Mouse (Mus musculus) heart, embryonic 14.5 days (tissue): ENCODE measurements at regions not wholly inside any gene's neighbourhood (a gene's known extent, or its start where the extent isn't known, plus 50 kb on each side); places are given as distances from the start of the nearest gene placed in this dataset.

ENCODE experiments used
- ATAC-seq: fragments of 200-750 bp; cut with Nextera tagmentation; 2 replicates; pipeline ENCODE4 v1.8.0; 2017; ENCODE audit warnings: low read depth, moderate TSS enrichment; ENCODE audit not compliant: insufficient number of reproducible peaks, insufficient read depth, low FRiP score
- H3K27ac ChIP-seq, 2 experiments: fragments of 200-500 bp in 1 of 2; fragments of 300-500 bp in 1 of 2; sonication (generic) in 1 of 2; replicated peaks in 1 of 2; 2 replicates each; pipeline ENCODE4 v1.5.1; 2012 to 2014; ENCODE audit warnings: low read depth in 2 of 2, low read length in 2 of 2, control low read depth in 1 of 2, mild to moderate bottlenecking in 1 of 2, mixed read lengths in 1 of 2; ENCODE audit not compliant: control insufficient read depth in 1 of 2, insufficient read depth in 1 of 2
- H3K27me3 ChIP-seq: fragments of 300-500 bp; sonication (generic); 2 replicates; pipeline ENCODE4 v1.6.1; 2014; ENCODE audit warnings: mild to moderate bottlenecking, low read length, control low read depth; ENCODE audit not compliant: control insufficient read depth, insufficient read depth
- H3K36me3 ChIP-seq: fragments of 300-500 bp; sonication (generic); 2 replicates; pipeline ENCODE4 v1.6.1; 2014; ENCODE audit warnings: mild to moderate bottlenecking, control low read depth, low read length, mixed read lengths; ENCODE audit not compliant: control insufficient read depth, insufficient read depth
- H3K4me1 ChIP-seq, 2 experiments: fragments of 200-500 bp in 1 of 2; fragments of 300-500 bp in 1 of 2; sonication (generic) in 1 of 2; 2 replicates each; pipeline ENCODE4 v1.6.1; 2012 to 2014; ENCODE audit warnings: low read length in 2 of 2, control low read depth in 1 of 2, mixed read lengths in 1 of 2; ENCODE audit not compliant: control insufficient read depth in 2 of 2, insufficient read depth in 2 of 2
- H3K4me2 ChIP-seq: fragments of 300-500 bp; sonication (generic); 2 replicates; pipeline ENCODE4 v1.6.1; 2014; ENCODE audit warnings: mild to moderate bottlenecking, low read length
- H3K4me3 ChIP-seq, 2 experiments: fragments of 200-500 bp in 1 of 2; fragments of 300-500 bp in 1 of 2; sonication (generic) in 1 of 2; 2 replicates each; pipeline ENCODE4 v1.5.1; 2012 to 2014; ENCODE audit warnings: low read length in 2 of 2, mild to moderate bottlenecking in 2 of 2, control low read depth in 1 of 2, low read depth in 1 of 2, moderate library complexity in 1 of 2; ENCODE audit not compliant: control insufficient read depth in 1 of 2, insufficient read depth in 1 of 2
- H3K9ac ChIP-seq: fragments of 300-500 bp; sonication (generic); 2 replicates; pipeline ENCODE4 v1.6.1; 2014; ENCODE audit warnings: mild to moderate bottlenecking, low read length
- H3K9me3 ChIP-seq: fragments of 300-500 bp; sonication (generic); 2 replicates; pipeline ENCODE4 v1.6.1; 2016; ENCODE audit warnings: low read length, control low read depth; ENCODE audit not compliant: control insufficient read depth
- WGBS: fragments of 180-500 bp; shearing (Covaris S2); extraction: QIAGEN DNeasy Blood & Tissue Kit; methylation state at CpG from one replicate; pipeline ENCODE4 v1.1.7; 2014; 5-methylcytosine and 5-hydroxymethylcytosine counted together

DNA sequence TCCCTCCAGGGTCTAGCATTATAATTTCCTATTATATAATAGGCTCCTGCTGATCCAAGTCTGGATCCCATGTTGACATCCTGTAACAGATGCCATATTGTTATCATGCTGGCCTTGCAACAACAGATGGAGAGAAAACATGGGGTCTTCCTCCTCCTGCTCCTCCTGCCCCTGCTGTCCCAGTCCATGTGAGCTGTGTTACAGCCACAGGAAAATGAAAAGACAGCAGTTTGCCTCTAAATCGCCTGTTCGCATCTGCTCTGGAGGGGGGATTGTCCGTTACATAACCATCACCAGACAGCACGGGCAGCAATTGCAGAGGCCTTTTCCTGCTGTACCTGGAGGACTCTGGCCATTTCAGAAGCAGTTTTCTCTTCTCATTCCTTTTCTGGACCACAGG is 260.0 kb downstream of the Gpam start:
- H3K4me1 ChIP-seq: no peaks in the 10 kb centered on the region
- 91% methylated on average over 4 of the region's 4 CpGs for WGBS
- ATAC-seq: no peak
- 0 out of 2 replicates have a peak, but pooled peaks cover 4% of the 10 kb centered on the region for H3K9me3 ChIP-seq
- H3K4me2 ChIP-seq: no peak overlapping the region
- no peaks in the 10 kb centered on the region for H3K27me3 ChIP-seq
- H3K36me3 ChIP-seq: no peaks in the 10 kb centered on the region
- no peak overlapping the region for H3K9ac ChIP-seq
- H3K4me3 ChIP-seq: no peak overlapping the region
- no peak overlapping the region for H3K27ac ChIP-seq

DNA sequence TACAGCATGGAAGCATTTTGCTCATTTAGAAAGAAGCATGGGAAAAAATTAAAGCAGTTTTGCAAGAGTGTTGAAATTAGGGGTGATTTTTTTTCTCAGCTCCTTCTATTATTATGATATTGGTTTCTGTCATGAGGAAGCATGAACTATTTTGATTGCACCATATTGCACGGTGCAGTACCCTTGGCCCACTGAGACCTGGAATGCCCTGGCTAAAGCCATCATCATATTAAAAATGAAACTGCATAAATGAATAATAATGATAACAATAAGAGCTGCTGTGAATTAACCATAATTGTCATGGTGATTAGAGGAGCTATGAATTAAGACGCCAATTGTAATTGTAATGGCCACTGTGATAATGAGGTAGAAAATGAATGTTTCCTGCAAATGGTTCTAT is 271.8 kb downstream of the Gpam start:
- Histone ChIP-seq H3K4me3 (no peak overlapping the region), H3K4me2 (no peak overlapping the region), H3K27ac (no peak overlapping the region), H3K36me3 (no peaks in the 10 kb centered on the region), H3K4me1 (no peaks in the 10 kb centered on the region), H3K9me3 (no peaks in the 10 kb centered on the region), H3K27me3 (no peaks in the 10 kb centered on the region), H3K9ac (no peak overlapping the region)
- 88% methylated on average over 2 of the region's 2 CpGs for WGBS
- ATAC-seq: no peak

- H3K4me3 ChIP-seq: no peak overlapping the region
- ATAC-seq: no peak
- no peaks in the 10 kb centered on the region for H3K4me1 ChIP-seq
- H3K4me2 ChIP-seq: no peak overlapping the region
- H3K27me3 ChIP-seq: no peaks in the 10 kb centered on the region
- H3K9me3 ChIP-seq: no peaks in the 10 kb centered on the region
- H3K9ac ChIP-seq: no peak overlapping the region
- 72% methylated on average over 3 of the region's 3 CpGs for WGBS
- no peaks in the 10 kb centered on the region for H3K36me3 ChIP-seq
- no peak overlapping the region for H3K27ac ChIP-seq
Measured at GRCm38 (mm10) chr19:54838231-54838630, 288.8 kb downstream of the Gpam start.

GRCm38 (mm10) chr19:54836451-54836850 is 290.6 kb downstream of the Gpam start:
- no peak overlapping the region for H3K27ac ChIP-seq
- WGBS: 83% methylated on average over 2 of the region's 2 CpGs
- no peak overlapping the region for H3K4me3 ChIP-seq
- no peaks in the 10 kb centered on the region for H3K27me3 ChIP-seq
- H3K9ac ChIP-seq: no peak overlapping the region
- no peak overlapping the region for H3K4me2 ChIP-seq
- no peaks in the 10 kb centered on the region for H3K9me3 ChIP-seq
- ATAC-seq: no peak
- no peaks in the 10 kb centered on the region for H3K36me3 ChIP-seq
- H3K4me1 ChIP-seq: no peaks in the 10 kb centered on the region

DNA sequence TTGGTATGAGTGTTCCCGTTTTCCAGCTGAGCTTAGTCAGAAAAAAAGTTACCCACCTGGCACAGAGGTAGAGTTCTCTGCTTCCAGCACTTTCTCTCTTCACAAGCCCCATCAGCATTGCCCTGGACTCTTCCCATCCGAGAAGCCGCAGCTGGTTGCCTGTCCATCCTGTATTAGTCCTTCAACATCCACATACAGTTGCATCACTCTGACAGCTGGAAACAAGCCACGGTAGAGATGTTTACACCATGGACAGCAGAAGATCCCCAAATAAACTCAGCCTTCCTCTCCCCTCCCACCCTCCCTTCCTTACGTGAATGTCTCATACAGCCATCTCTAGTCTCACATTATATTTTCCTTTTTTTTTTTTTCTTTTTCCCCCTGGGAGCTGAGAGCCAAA is 304.9 kb downstream of the Gpam start:
- no peaks in the 10 kb centered on the region for H3K9me3 ChIP-seq
- no peaks in the 10 kb centered on the region for H3K4me1 ChIP-seq
- H3K4me2 ChIP-seq: no peak overlapping the region
- ATAC-seq: no peak
- H3K9ac ChIP-seq: no peak overlapping the region
- no peaks in the 10 kb centered on the region for H3K27me3 ChIP-seq
- no peak overlapping the region for H3K4me3 ChIP-seq
- 76% methylated on average over 5 of the region's 5 CpGs for WGBS
- no peak overlapping the region for H3K27ac ChIP-seq
- no peaks in the 10 kb centered on the region for H3K36me3 ChIP-seq

DNA sequence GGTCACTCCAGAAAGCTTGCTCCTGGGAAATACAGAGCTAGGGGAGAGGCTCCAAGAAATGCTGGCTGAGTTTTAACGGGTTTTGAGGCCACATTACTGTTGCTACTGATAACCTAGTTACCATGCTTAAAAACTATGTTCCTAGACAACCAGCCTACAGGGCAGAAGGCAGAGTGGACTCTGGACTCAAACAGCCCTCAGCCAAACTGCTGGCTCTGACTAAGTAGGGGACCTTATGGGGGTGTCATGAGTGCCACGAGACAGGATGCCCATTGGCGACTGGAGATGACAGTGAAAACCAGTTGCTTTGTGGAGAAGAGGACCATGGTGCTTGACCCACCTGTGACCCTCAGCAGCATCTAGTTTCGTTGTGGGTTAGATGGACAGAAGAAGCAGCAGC is 306.5 kb downstream of the Gpam start:
- Histone ChIP-seq H3K9ac (no peak overlapping the region), H3K27me3 (no peaks in the 10 kb centered on the region), H3K4me1 (no peaks in the 10 kb centered on the region), H3K9me3 (no peaks in the 10 kb centered on the region), H3K27ac (no peak overlapping the region), H3K4me2 (no peak overlapping the region), H3K36me3 (no peaks in the 10 kb centered on the region), H3K4me3 (no peak overlapping the region)
- no peak for ATAC-seq
- 69% methylated on average over 4 of the region's 4 CpGs for WGBS

DNA sequence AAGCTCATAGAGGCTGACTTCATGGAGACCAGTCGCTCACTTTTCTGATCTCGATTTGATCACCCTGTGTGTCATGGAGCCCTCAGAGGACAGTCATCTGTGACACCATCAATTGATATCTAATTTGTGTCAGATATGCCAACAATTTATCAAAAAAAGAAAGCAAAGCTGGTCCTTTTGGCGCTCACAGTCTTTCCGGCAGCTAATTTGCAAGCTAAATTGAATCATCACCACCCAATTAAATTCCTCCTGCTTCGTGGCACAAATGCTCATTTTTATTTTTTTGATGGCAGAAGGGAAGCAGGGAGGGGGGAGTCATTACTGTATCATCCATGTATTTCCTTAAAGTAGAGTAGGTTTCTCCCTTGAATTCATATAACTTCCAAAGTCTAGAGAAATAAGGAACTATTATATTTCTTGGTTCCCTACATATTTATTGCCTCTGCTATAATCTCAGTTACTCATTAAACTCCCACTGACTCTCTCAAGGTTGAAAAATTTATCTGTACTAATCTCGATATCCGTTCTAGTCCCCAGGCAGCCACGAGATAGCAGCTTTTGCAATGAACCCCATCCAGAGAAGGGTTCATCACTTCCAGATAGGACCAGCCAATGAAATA is 325.8 kb downstream of the Gpam start:
- no peaks in the 10 kb centered on the region for H3K4me1 ChIP-seq
- H3K9ac ChIP-seq: no peak overlapping the region
- H3K9me3 ChIP-seq: no peaks in the 10 kb centered on the region
- H3K4me2 ChIP-seq: no peak overlapping the region
- WGBS: 75% methylated on average over 8 of the region's 8 CpGs
- no peak for ATAC-seq
- no peak overlapping the region for H3K27ac ChIP-seq
- H3K27me3 ChIP-seq: no peaks in the 10 kb centered on the region
- no peaks in the 10 kb centered on the region for H3K36me3 ChIP-seq
- H3K4me3 ChIP-seq: no peak overlapping the region

GRCm38 (mm10) chr19:54787171-54787570 is 339.9 kb downstream of the Gpam start:
- WGBS: 86% methylated on average over 3 of the region's 3 CpGs

More at GRCm38 (mm10) chr19:54787171-54787570, 339.9 kb downstream of the Gpam start:
- Histone ChIP-seq H3K27me3 (no peaks in the 10 kb centered on the region), H3K4me2 (no peak overlapping the region), H3K27ac (no peak overlapping the region), H3K36me3 (no peaks in the 10 kb centered on the region), H3K4me3 (no peak overlapping the region), H3K9ac (no peak overlapping the region), H3K9me3 (no peaks in the 10 kb centered on the region), H3K4me1 (0 out of 4 replicates have a peak, but pooled peaks cover 0 to 4% of the 10 kb centered on the region in 2 experiments)
- no peak for ATAC-seq
